Mouse (Mus musculus): ENCODE results near the gene Prkd2.

DNA sequence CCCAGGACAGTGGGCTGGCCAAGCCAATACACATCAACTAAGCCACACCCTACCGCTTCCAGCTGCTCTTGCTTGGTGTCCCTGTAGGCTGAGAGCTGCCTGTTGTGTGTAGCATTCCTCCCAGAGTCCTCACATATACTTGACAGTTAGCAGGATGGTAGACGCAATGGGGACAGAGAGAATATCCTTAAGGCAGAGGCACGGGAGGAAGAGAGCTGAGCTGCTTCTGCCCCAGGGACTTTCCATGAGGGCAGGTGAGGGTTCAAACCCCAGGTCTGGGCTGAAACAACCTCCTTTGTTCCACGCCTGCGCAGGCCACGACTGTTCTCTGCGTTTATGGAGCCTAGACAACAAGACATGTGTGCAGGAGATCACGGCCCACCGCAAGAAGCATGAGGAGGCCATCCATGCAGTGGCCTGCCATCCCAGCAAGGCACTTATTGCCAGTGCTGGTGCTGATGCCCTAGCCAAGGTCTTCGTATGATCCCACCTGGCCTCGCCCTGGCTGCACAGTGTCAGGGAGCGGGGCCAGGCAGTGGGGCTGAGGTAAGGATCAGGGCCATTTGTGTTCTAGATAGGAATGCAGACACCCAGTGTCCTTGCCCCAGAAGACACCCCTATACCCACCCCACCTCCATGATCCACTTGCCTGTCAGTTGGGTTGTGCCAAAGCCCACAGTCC is 3.1 kb upstream of the Prkd2 start:
- no peak for TF ChIP-seq TCF3 (IDR thresholded peaks at IDR 0.05; ENCODE audit: insufficient read length, low read depth)
- TF ChIP-seq USF1 (IDR thresholded peaks at IDR 0.05; ENCODE audit: low read depth): no peak
- no peak for TF ChIP-seq POLR2A (IDR thresholded peaks at IDR 0.05; ENCODE audit: insufficient read length, low read depth)
- no peak for TF ChIP-seq SRF (IDR thresholded peaks at IDR 0.05; ENCODE audit: control insufficient read depth, insufficient read length, low read depth)
- no peak for TF ChIP-seq E2F4 (IDR thresholded peaks at IDR 0.05; ENCODE audit: insufficient read depth)
- TF ChIP-seq MYOD1 (IDR thresholded peaks at IDR 0.05; ENCODE audit: control insufficient read depth in 1 of 3, insufficient read length in 2 of 3, low read depth in 2 of 3): no peak
- TF ChIP-seq TCF12 (IDR thresholded peaks at IDR 0.05; ENCODE audit: insufficient read depth, poor library complexity, severe bottlenecking): no peak
- TF ChIP-seq MAX (IDR thresholded peaks at IDR 0.05; ENCODE audit: low read depth): no peak
